Mouse (Mus musculus) bone marrow, adult 2 months (tissue): ENCODE measurements around the gene Ctu2. TPM values are rescaled to one million over a fixed set of nuclear protein-coding genes. Genes with fewer than 3 reads are reported as not detected.
A peak's percentile ranks its signal among the peaks of the same experiment; 100 is the strongest.

Source experiments
- H3K27ac ChIP-seq: fragments of 200-500 bp; 2 replicates; pipeline ENCODE4 v1.5.1; 2012; ENCODE audit warnings: low read depth, mild to moderate bottlenecking, control low read depth, inconsistent platforms, low read length; ENCODE audit not compliant: control insufficient read depth, poor library complexity, insufficient read depth
- H3K4me1 ChIP-seq: fragments of 200-500 bp; 2 replicates; pipeline ENCODE4 v1.6.1; 2011; ENCODE audit warnings: low read length; ENCODE audit not compliant: control insufficient read depth, insufficient read depth
- H3K4me3 ChIP-seq: fragments of 200-500 bp; replicated peaks from 2 replicates; pipeline ENCODE3; 2011; ENCODE audit warnings: mild to moderate bottlenecking, low read depth, low read length, control low read depth; ENCODE audit not compliant: control insufficient read depth
- CTCF ChIP-seq: fragments of 200-500 bp; IDR thresholded peaks from 2 replicates; pipeline ENCODE4 v1.5.1; 2011; ENCODE audit warnings: low read length, control low read depth; ENCODE audit not compliant: control insufficient read depth, insufficient read depth
- POLR2A ChIP-seq: fragments of 200-500 bp; IDR thresholded peaks from 2 replicates; pipeline ENCODE4 v1.6.1; 2011; ENCODE audit warnings: low read depth, mild to moderate bottlenecking, control low read depth, low read length, borderline replicate concordance; ENCODE audit not compliant: control insufficient read depth
- WGBS: fragments of 180-500 bp; shearing (Covaris S2); methylation state at CpG from one replicate; pipeline ENCODE4 v1.1.7; 2018; 5-methylcytosine and 5-hydroxymethylcytosine counted together
- polyA plus RNA-seq: library from polyadenylated mRNA; stranded (reverse); fragments of >200 nt; gene quantifications from 2 replicates; pipeline ENCODE4 v1.2.4, GENCODE M21; 2011; ENCODE audit warnings: low replicate concordance; ENCODE audit not compliant: missing spikeins, insufficient read depth, insufficient read length

The Ctu2 gene
- polyA plus RNA-seq, 1 experiment, result 122 TPM

DNA sequence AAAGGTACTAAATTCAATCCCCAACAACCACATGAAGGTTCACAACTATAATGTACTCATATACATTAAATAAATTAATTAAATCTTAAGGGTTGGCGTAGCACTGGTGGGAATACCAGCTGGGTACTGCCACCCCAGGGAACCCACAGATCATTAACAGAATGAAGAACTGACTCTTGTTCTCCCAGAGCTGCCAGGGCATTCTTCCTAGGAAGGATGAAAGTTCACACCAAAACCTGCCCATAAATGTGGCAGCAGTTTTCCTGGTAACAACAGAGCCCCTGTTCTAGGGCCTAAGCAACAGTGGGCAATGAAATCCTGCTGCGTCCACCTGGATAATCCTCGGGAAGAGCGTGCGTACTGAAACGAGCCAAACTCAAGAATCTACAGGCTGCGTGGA, 33.6 kb upstream of the Ctu2 start:
- no peak overlapping the region for H3K4me3 ChIP-seq
- WGBS, result 61% methylated on average over 7 of the region's 7 CpGs
- H3K4me1 ChIP-seq, result peaks cover 7% of the 10 kb centered on the region; the same call in 1 of the 2 replicates
- no peak for TF ChIP-seq CTCF
- TF ChIP-seq POLR2A, result no peak
- no peak overlapping the region for H3K27ac ChIP-seq

DNA sequence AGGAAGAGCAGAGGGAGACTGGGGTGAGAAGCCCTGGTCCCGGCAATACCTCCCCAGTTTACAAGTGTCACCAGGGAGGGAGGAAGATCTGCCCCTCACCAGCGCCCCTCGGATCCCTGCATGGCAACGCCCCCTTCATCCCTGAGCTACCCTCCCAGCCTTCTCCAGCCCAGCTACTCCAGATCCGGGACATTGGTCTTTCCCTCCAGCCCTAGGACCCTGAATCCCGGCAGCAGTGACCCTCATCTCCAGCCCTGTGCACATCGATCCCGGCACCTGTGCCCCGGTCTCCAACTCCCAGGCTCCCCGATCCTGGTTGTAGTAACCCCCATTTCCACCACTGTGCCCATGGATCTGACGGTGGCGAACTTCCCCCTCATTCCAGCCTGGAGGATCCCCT, 33.2 kb upstream of the Ctu2 start:
- Histone ChIP-seq H3K4me1 (peaks cover 5% of the 10 kb centered on the region; the same call in 1 of the 2 replicates), H3K27ac (peak overlapping the region; percentile 31), H3K4me3 (peak overlapping the region; percentile 73)
- TF ChIP-seq POLR2A (no peak), CTCF (no peak)
- 2% methylated on average over 12 of the region's 12 CpGs for WGBS

DNA sequence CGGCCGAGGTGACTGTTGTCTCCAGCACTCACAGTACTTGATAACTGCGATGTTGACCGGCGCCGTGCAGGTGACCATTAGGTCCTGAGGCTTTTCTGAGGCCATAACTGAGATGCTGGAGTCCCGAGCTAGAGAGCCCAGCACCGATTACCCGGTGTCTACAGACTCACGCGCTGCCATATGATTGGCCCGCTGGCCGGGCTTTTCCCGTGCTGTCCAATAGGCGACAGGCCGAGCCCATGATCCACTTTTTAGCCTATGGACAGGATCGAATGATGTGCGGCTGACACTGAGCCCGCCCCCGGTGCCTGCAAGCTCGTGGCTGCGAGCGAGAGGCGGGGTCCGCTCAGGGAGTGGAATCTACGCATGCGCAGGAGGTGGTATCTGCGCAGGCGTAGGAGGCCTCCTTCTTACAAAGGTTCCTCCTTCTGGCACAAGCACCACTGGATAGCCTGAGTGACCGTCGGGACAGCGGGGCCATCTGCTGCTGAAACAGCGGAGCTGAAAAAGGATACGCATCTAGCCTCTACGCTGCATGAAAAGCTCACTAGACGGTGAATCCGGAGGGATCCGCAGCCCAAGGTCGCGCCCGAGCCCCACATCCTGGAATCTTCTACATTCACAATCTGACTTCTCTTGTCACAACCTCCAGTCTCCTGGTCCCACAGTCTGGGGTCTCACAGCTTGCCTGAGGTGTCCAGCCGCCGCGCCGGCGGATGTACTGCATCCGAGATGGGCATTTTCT, 32.5 kb upstream of the Ctu2 start, which contains the start of gene Mvd:
Mvd (minus strand) TSS at position 161 of the 745 bp plus-strand sequence.
- TF ChIP-seq CTCF (peak; percentile 75), POLR2A (peak; percentile 75)
- WGBS, result under 1% methylated on average over 47 of the region's 47 CpGs
- H3K4me3 ChIP-seq, result peak within 1 kb of the TSS; percentile 73
- peaks cover 5% of the 10 kb centered on the region; the same call in 1 of the 2 replicates for H3K4me1 ChIP-seq
- peak within 1 kb of the TSS; percentile 55 for H3K27ac ChIP-seq

DNA sequence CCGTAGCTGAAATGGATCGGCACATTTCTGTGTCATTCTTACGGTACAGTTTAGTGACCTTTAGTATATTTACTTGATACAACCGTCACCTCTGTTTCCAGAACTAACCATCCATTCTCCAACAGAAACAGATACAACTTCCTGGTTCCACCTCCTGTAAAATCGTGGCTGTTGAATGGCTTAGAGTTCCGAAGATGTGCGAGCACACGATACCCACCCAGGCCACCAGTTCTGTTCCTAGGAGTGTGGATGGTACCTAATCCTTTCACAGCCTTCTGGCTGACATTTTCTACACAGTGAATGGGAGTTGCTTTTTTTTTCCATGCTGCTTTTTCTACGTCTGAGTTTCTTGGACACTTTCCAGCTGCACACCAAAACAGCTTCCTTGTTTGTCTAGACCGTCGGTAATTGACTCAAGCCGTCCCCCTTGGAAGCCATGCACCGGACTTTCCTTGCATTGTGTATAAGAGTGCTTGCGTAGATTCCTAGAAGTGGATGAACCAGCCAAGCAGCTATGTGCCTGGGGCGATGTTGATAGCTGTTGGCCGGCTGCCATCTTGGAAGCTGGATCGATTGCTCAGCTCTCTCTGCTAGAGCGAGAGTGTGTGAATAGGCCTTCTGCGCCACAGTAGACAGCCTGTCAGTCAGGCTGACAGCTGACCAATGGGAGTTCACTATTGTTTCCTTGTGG, 31.7 kb upstream of the Ctu2 start:
- H3K27ac ChIP-seq, result peak overlapping the region; percentile 27
- under 1% methylated on average over 19 of the region's 19 CpGs for WGBS
- H3K4me1 ChIP-seq, result peaks cover 3% of the 10 kb centered on the region; the same call in 1 of the 2 replicates
- peak overlapping the region; percentile 73 for H3K4me3 ChIP-seq
- TF ChIP-seq CTCF (no peak), POLR2A (no peak)

DNA sequence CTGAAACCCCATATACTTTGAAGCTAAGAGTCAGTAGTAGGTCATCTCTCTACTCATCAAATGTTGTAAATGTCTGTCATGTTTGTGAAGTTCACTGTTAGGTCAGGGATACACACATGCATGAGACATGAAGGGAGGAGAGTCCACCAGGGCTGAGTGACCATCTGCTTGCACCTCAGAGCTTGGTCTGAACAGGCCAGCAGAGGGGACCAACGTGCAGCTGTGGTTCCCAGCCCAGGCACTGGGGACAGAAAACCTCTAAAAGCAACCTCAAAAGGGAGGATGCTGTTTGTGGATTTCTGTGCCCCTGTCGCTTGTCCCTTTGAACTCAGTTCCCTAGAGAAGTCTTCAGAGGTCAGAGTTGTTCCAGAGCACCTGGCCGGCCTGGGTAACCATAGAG, 30.7 kb upstream of the Ctu2 start:
- 42% methylated on average over 3 of the region's 3 CpGs for WGBS
- H3K27ac ChIP-seq, result no peak overlapping the region
- H3K4me1 ChIP-seq, result peaks cover 2% of the 10 kb centered on the region; the same call in 1 of the 2 replicates
- no peak for TF ChIP-seq POLR2A
- peak; percentile 28; the same call in 1 of the 2 replicates for TF ChIP-seq CTCF
- H3K4me3 ChIP-seq, result no peak overlapping the region

DNA sequence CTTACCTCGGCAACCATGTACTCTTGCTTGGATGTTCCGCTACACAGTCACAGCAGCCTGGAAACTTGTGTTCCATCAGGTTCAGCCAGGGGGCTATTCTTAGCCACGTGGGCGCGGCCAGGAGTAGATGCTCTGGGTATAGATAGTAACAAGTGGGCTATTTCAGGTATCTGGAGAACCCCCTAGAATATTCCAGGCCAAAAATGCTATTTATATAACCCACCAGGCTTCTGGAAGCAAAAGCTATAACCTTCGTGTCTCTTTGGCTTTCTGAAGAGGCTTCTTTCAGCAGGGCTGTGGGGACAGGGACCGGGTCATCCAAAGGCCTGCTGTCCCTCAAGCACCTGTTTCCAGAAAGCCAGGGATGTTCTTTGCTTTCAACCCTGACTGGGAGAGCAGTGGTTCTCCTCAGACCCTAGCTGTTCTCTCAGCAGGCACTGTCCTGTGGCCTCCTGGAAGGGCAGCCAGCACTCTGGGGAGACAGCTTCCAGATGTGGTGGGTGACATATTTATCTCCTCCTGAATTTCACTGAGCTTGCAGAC, 24.7 kb upstream of the Ctu2 start:
- Histone ChIP-seq H3K4me3 (no peak overlapping the region), H3K4me1 (no peaks in the 10 kb centered on the region; the same call in 1 of the 2 replicates), H3K27ac (no peak overlapping the region)
- no peak for TF ChIP-seq POLR2A
- no peak for TF ChIP-seq CTCF
- 75% methylated on average over 7 of the region's 7 CpGs for WGBS

DNA sequence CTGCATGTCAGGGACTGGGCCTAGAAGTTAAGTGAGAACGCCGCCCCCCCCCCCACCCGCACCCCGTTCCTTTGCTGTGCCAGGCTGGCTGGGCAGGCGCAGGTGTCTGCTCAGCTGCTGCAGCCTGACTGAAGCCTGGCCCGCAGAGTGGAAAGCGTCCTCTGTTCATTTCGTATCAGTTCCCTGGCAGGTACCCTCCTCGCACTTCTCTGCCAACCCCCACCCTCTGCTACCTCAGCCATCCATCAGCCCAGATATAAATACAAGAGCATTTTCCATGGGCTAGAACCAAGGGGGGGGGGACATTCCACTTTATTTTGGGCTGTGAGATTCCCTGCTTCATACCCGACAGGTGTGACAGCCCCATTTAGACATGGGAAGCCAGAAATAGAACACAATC, 23.8 kb upstream of the Ctu2 start:
- no peaks in the 10 kb centered on the region; the same call in 1 of the 2 replicates for H3K4me1 ChIP-seq
- TF ChIP-seq POLR2A, result no peak
- no peak for TF ChIP-seq CTCF
- no peak overlapping the region for H3K4me3 ChIP-seq
- WGBS, result 86% methylated on average over 10 of the region's 10 CpGs
- H3K27ac ChIP-seq, result no peak overlapping the region

DNA sequence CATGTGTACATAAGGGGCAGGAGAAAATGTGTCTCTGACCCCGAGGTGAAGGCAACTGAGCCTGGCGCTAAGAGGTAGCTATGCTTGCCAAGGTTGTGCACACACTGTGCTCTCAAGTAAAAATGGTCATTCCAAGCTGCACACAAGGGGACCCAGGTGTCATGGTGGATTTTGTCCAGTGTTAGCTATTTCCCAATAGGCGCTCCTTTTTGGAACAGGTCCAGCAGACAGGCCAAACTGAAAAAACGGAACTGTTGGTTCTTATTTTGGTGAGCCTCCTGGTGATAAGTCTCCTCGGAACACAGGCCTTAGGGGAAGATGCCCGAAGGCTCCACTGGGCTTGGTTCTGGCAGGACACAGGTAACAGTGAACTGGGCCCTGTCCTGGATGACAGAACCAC, 21.5 kb upstream of the Ctu2 start:
- Histone ChIP-seq H3K4me3 (no peak overlapping the region), H3K4me1 (no peaks in the 10 kb centered on the region; the same call in 1 of the 2 replicates), H3K27ac (no peak overlapping the region)
- TF ChIP-seq CTCF (no peak), POLR2A (no peak)
- whole genome bisulfite sequencing, result 46% methylated on average over 6 of the region's 6 CpGs
